Mouse (Mus musculus) embryonic facial prominence, embryonic 14.5 days (tissue): ENCODE data around the gene Dera. TPM values are rescaled to one million over a fixed set of nuclear protein-coding genes. Genes with fewer than 3 reads are reported as not detected.

ENCODE experiments used
- ATAC-seq: fragments of 200-750 bp; cut with Nextera tagmentation; 2 replicates; pipeline ENCODE4 v1.8.0; 2017; ENCODE audit warnings: low read depth, moderate number of reproducible peaks, moderate TSS enrichment
- DNase-seq: peaks from one replicate; pipeline ENCODE4 v3.0.0-alpha.2; 2015; ENCODE audit warnings: low spot score
- H3K27ac ChIP-seq: fragments of 300-500 bp; sonication (generic); replicated peaks from 2 replicates; pipeline ENCODE4 v1.5.1; 2014; ENCODE audit warnings: low read depth, mild to moderate bottlenecking, low read length, moderate library complexity
- H3K27me3 ChIP-seq: fragments of 300-500 bp; sonication (generic); replicated peaks from 2 replicates; pipeline ENCODE4 v1.6.1; 2014; ENCODE audit warnings: low read length; ENCODE audit not compliant: control insufficient read depth, insufficient read depth
- H3K36me3 ChIP-seq: fragments of 300-500 bp; sonication (generic); 2 replicates; pipeline ENCODE4 v1.6.1; 2014; ENCODE audit warnings: low read length, mixed read lengths; ENCODE audit not compliant: control insufficient read depth, insufficient read depth
- H3K4me1 ChIP-seq: fragments of 300-500 bp; sonication (generic); 2 replicates; pipeline ENCODE4 v1.6.1; 2014; ENCODE audit warnings: antibody characterized with exemption, low read length; ENCODE audit not compliant: control insufficient read depth, insufficient read depth
- H3K4me2 ChIP-seq: fragments of 300-500 bp; sonication (generic); 2 replicates; pipeline ENCODE4 v1.6.1; 2014; ENCODE audit warnings: low read depth, mild to moderate bottlenecking, low read length, moderate library complexity, mixed read lengths
- H3K4me3 ChIP-seq: fragments of 300-500 bp; sonication (generic); 2 replicates; pipeline ENCODE4 v1.5.1; 2014; ENCODE audit warnings: low read depth, mild to moderate bottlenecking, low read length
- H3K9ac ChIP-seq: fragments of 300-500 bp; sonication (generic); 2 replicates; pipeline ENCODE4 v1.6.1; 2014; ENCODE audit warnings: low read depth, mild to moderate bottlenecking, low read length, moderate library complexity, mixed read lengths
- H3K9me3 ChIP-seq: fragments of 300-500 bp; sonication (generic); 2 replicates; pipeline ENCODE4 v1.6.1; 2016; ENCODE audit warnings: low read length; ENCODE audit not compliant: control insufficient read depth
- WGBS: fragments of 180-500 bp; shearing (Covaris S2); extraction: QIAGEN DNeasy Blood & Tissue Kit; methylation state at CpG from one replicate; pipeline ENCODE4 v1.1.7; 2014; 5-methylcytosine and 5-hydroxymethylcytosine counted together
- polyA plus RNA-seq: library from polyadenylated mRNA; unstranded; fragments of >200 nt; fragmentation: Nextera tagmentation; extraction: Ambion mirVana; gene quantifications from 2 replicates; pipeline ENCODE4 v1.2.1, GENCODE M21; 2014

The Dera gene
- polyA plus RNA-seq, 1 experiment from 2014 or later = 35.4 TPM

DNA sequence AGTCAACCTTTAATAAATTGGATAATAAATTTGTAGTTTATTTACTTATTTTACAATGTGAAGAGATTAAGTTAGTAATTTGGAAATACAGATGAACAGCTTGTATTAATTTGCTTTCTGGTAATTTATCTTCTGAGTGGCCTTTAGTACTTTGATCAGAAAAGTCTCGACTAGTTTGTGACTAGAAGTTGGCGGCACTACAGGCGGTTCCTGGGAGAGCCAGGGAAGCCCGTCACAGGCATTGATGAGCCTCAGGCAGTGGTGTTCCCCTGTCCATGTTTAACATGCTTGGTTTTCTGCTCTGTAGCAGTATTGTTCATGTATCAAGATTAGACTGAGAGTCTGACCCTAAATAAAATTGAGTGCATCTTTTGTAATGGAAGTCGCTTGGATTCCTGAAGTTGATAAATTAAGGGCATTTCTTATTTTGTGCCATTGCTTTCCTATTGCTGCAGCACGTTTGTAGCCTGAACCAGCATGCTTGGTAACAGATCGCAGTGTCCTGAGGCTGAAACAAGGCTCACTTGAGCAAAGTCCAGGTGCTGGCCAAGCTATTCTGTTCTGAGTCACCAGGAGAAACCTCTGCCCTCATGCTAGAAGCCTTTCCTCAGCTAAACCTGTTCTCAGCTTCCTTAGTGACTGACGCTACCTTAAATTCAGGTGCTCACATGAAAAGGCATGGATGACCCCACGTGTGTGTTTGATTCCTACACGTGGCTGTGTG is 2.6 kb upstream of the Dera start:
- H3K36me3 ChIP-seq = peaks cover 46% of the 10 kb centered on the region

DNA sequence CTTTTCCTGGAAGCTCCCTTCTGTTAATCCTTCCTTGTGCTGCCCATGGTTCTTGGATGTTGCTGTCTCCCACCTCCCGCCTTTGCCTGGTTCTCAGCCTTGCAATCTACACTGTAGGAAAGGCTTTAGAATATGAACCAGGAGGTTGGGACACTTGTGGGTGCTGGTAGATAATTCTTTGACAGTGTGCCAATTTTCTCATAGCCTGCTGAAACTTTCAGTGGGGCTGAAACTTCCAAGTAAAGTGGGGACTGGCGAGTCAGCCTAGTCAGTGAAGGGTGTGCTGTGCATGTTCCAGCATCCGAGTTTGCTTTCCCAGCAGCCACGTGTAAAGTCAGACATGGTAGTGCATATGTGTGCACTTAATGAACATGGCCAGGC is 2.1 kb upstream of the Dera start:
- Histone ChIP-seq H3K4me2 (no peak overlapping the region), H3K9me3 (no peaks in the 10 kb centered on the region), H3K36me3 (peaks cover 43% of the 10 kb centered on the region), H3K27ac (no peak overlapping the region), H3K4me1 (no peaks in the 10 kb centered on the region), H3K27me3 (no peaks in the 10 kb centered on the region), H3K4me3 (no peak overlapping the region), H3K9ac (no peak overlapping the region)
- DNase-seq = no peak
- no peak for ATAC-seq
- 81% methylated on average over 4 of the region's 4 CpGs for WGBS

More for the DNA sequence above, 2.6 kb upstream of the Dera start:
- no peak overlapping the region for H3K4me3 ChIP-seq
- H3K4me1 ChIP-seq = no peaks in the 10 kb centered on the region
- H3K4me2 ChIP-seq = no peak overlapping the region
- no peak overlapping the region for H3K27ac ChIP-seq
- ATAC-seq (no peak), DNase-seq (no peak)
- no peaks in the 10 kb centered on the region for H3K27me3 ChIP-seq
- 79% methylated on average over 10 of the region's 10 CpGs for WGBS
- no peak overlapping the region for H3K9ac ChIP-seq
- no peaks in the 10 kb centered on the region for H3K9me3 ChIP-seq

DNA sequence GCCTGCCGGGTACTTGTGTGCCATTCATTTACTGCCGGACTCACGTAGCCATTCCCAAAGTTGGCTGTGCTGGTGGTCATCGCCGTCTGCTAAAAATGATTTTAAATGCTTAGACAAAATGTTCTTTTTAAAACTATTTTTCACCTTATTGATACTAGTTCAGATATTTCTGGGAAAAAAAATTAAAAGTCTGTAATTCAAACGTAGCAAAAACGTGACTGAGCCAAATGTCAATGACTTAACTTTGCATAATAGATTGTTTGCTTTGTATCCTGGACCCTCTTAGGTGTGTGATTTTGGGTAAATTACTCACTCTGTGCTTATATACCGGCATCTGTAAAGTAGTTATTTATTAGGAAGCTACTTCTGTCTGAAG is 499 bp downstream of the Dera start:
- H3K9ac ChIP-seq = peak overlapping the region; percentile 73
- H3K4me3 ChIP-seq = peak overlapping the region; percentile 75
- H3K27ac ChIP-seq = no peak overlapping the region
- peak overlapping the region; percentile 79 for H3K4me2 ChIP-seq
- H3K27me3 ChIP-seq = no peaks in the 10 kb centered on the region
- no peaks in the 10 kb centered on the region for H3K9me3 ChIP-seq
- DNase-seq (no peak), ATAC-seq (no peak)
- WGBS = 2% methylated on average over 8 of the region's 8 CpGs
- peaks cover 20% of the 10 kb centered on the region for H3K36me3 ChIP-seq
- H3K4me1 ChIP-seq = no peaks in the 10 kb centered on the region

DNA sequence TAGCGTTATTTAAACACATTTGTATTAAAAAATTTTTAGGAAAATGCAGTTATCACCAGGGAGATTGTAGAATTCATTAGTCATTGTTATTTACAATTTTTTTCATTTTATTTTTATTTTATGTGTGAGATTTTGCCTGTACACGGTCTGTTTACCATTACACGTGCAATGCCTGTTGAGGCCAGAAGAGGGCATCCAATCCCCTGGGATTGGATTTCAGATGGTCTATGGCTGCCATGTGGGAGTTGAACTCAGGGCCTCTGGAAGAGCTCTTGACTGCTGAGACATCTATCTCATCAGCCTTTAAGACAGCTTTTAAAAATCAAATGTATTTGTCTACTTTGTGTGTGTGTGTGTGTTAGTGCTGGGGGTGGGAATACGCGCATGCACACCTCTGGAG is 2.0 kb downstream of the Dera start:
- WGBS = 63% methylated on average over 5 of the region's 5 CpGs
- no peak for DNase-seq
- no peak for ATAC-seq
- Histone ChIP-seq H3K9me3 (no peaks in the 10 kb centered on the region), H3K4me1 (no peaks in the 10 kb centered on the region), H3K27ac (no peak overlapping the region), H3K36me3 (peaks cover 10% of the 10 kb centered on the region), H3K27me3 (no peaks in the 10 kb centered on the region), H3K9ac (no peak overlapping the region), H3K4me2 (no peak overlapping the region), H3K4me3 (no peak overlapping the region)

DNA sequence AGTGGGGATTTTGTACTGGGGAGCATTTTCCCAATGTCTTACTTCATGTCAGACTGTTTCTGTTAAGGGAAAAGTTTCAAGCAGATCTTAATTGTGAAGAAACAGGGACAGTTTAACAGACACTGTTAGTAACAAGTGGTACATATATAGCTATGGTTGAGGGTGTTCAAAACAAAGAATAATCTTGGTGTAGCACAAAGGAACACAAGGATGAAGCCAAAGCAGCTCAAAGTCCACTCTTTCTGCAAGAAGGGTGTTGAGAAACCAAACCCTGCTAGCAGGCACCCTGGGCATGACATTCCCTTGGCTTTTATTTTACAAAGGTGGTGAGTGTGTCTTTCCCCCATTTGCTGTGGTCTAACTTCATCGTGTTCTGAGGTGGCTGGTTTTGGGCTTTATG is 3.5 kb downstream of the Dera start:
- Histone ChIP-seq H3K27me3 (no peaks in the 10 kb centered on the region), H3K4me1 (no peaks in the 10 kb centered on the region), H3K4me2 (no peak overlapping the region), H3K9ac (no peak overlapping the region), H3K27ac (no peak overlapping the region), H3K4me3 (no peak overlapping the region), H3K36me3 (no peaks in the 10 kb centered on the region), H3K9me3 (no peaks in the 10 kb centered on the region)
- 95% methylated on average over 1 of the region's 1 CpGs for WGBS
- DNase-seq = no peak
- ATAC-seq = no peak

DNA sequence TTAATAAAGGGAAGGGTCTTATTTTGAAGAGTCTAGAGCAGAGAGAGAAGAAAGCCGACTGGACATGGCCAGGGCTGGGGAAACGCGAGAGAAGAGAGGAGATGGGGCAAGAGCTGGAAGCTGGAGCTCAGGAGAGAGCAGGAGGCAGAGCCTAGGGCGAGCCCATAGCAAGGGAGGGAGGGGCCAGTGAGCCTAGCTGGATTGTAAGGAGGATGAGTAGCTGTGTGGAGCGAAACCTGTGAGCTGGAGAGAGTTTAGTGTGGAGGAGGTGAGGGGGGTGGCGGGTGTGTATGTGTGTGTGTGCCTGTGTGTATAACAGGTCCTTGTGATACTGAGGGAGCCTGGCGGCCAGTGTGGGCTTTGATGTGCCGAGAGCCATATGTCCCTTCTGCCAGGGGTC is 5.3 kb downstream of the Dera start:
- H3K36me3 ChIP-seq = no peaks in the 10 kb centered on the region
- no peaks in the 10 kb centered on the region for H3K4me1 ChIP-seq
- peak; percentile 58 for ATAC-seq
- no peak for DNase-seq
- H3K4me2 ChIP-seq = no peak overlapping the region
- no peak overlapping the region for H3K4me3 ChIP-seq
- WGBS = 42% methylated on average over 8 of the region's 8 CpGs
- no peaks in the 10 kb centered on the region for H3K9me3 ChIP-seq
- H3K27me3 ChIP-seq = no peaks in the 10 kb centered on the region
- H3K27ac ChIP-seq = no peak overlapping the region
- H3K9ac ChIP-seq = no peak overlapping the region

DNA sequence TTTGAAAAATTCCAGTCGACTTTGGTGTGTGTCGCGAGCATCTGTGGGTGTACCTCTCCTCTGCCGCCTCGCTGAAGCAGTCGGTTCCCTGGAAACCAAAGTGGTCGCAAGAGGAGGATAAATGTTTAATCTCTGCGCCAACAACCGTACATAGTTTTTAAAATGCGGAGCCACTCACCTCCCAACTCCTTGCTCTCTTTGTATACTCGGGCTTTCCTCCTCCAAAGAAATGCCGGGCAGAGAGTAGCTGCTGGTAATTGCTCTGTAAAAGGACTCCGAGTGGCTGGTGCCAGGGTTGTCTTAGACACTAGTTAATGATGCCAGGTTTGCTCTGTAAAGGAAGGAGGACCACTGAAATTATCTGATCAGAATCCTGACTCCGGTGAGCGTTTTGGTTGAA is 6.6 kb downstream of the Dera start:
- H3K9me3 ChIP-seq = no peaks in the 10 kb centered on the region
- no peak overlapping the region for H3K27ac ChIP-seq
- no peak overlapping the region for H3K4me2 ChIP-seq
- WGBS = 82% methylated on average over 15 of the region's 15 CpGs
- no peak for ATAC-seq
- no peak overlapping the region for H3K9ac ChIP-seq
- H3K4me3 ChIP-seq = no peak overlapping the region
- DNase-seq = no peak
- no peaks in the 10 kb centered on the region for H3K36me3 ChIP-seq
- no peaks in the 10 kb centered on the region for H3K4me1 ChIP-seq
- H3K27me3 ChIP-seq = no peaks in the 10 kb centered on the region

DNA sequence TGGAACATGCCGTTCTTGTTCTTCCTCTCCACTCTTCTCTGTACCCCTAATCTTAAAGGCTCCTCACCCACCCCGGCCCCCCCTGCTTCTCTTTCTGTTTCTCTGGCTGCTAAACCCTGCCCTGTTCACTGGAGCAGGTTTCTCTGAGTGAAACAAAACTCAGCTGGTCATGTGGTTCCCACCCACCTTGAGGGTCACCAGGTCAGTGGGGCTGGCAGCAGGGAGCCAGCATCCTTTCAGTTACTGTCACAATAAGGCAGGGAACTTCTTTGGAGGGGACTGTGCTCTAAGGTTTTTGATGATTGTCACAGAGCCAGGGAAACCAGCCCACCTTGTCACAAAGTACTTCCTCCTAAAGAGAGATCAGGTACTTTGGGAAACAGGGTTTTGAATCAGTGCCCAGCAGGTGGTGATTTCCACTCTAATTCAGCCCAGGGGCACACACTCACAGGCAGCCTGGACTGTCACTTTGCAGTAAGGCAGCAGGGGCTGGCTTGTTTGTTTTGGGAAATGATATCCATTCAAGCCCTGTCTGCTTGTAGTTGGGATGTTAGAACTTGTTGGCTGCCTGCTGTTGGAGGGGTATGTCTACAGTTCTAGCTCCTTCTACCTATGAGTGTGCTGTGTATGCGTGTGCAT is 10.3 kb downstream of the Dera start:
- H3K27ac ChIP-seq = no peak overlapping the region
- H3K27me3 ChIP-seq = no peaks in the 10 kb centered on the region
- no peak overlapping the region for H3K9ac ChIP-seq
- H3K4me1 ChIP-seq = no peaks in the 10 kb centered on the region
- peak; percentile 80 for DNase-seq
- ATAC-seq = peak; percentile 77
- no peak overlapping the region for H3K4me3 ChIP-seq
- H3K36me3 ChIP-seq = no peaks in the 10 kb centered on the region
- 47% methylated on average over 3 of the region's 3 CpGs for WGBS
- H3K4me2 ChIP-seq = no peak overlapping the region
- no peaks in the 10 kb centered on the region for H3K9me3 ChIP-seq

DNA sequence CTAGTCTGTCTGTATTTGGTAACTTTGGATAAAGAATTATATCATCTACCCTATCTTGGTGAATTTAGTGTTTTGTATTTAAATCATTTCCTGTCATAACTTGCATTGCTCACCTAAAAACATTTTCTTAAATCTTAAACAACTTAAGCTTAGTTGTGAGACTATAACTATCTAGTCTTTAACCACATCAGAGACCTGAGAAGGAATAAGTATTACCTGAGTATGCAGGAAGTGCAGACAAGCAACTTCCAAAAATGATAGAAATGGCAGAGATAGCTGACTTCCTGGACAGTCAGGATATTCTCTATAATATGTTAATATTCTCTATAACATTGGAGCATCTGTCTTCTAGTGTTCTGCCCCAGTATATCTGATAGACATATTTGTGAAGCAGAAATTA is 11.8 kb downstream of the Dera start:
- H3K27ac ChIP-seq = no peak overlapping the region
- ATAC-seq = no peak

More for the DNA sequence above, 11.8 kb downstream of the Dera start:
- Histone ChIP-seq H3K4me1 (no peaks in the 10 kb centered on the region), H3K27me3 (no peaks in the 10 kb centered on the region), H3K4me3 (no peak overlapping the region), H3K36me3 (no peaks in the 10 kb centered on the region), H3K4me2 (no peak overlapping the region), H3K9ac (no peak overlapping the region), H3K9me3 (no peaks in the 10 kb centered on the region)
- DNase-seq = no peak
